Mouse (Mus musculus) brain, adult 10 weeks (tissue): Measurements from ENCODE around the gene Ccl28. TPM values are rescaled to one million over a fixed set of nuclear protein-coding genes. Genes with fewer than 3 reads are reported as not detected.

ENCODE experiments used
- polyA plus RNA-seq: library from polyadenylated mRNA; stranded (reverse); fragments of 350-450 nt; fragmentation: Illumina TruSeq; extraction: RNeasy Lipid Tissue Mini Kit (QIAGEN cat#74804); gene quantifications from one replicate; pipeline ENCODE4 v1.2.3, GENCODE M21; 2015; ENCODE audit warnings: low read depth, low replicate concordance

The Ccl28 gene
- 2.5 TPM for polyA plus RNA-seq

GRCm38 (mm10) chr13:119623634-119624033 is at the start of gene Ccl28:
Ccl28 (plus strand) TSS chr13:119623819.

GRCm38 (mm10) chr13:119690039-119690728 is 66.6 kb downstream of the Ccl28 start, which contains the start of gene Hmgcs1:
Hmgcs1 (plus strand) TSS chr13:119690379.

Other genes with a start within 250 kb of the Ccl28 start
- 117 TPM for gene Paip1, start 195.2 kb upstream of the Ccl28 start, polyA plus RNA-seq
- gene 4833420G17Rik, start 161.1 kb upstream of the Ccl28 start, polyA plus RNA-seq, result 39.1 TPM
- 50.5 TPM for gene Tmem267, start 135.8 kb upstream of the Ccl28 start, polyA plus RNA-seq
- 2.3 TPM for gene 3110070M22Rik, start 135.4 kb upstream of the Ccl28 start, polyA plus RNA-seq
- gene Hmgcs1, start 66.6 kb downstream of the Ccl28 start, polyA plus RNA-seq, result 199 TPM
- gene Nim1k, start 132.1 kb downstream of the Ccl28 start, polyA plus RNA-seq, result 12.4 TPM
- gene Zfp131, start 167.1 kb downstream of the Ccl28 start, polyA plus RNA-seq, result 38.5 TPM
- not detected for gene AF067063, start 206.4 kb downstream of the Ccl28 start, polyA plus RNA-seq
- gene D13Ertd608e, start 212.2 kb downstream of the Ccl28 start, polyA plus RNA-seq, result not detected